Mouse (Mus musculus) embryonic fibroblast, embryonic 13.5 days (primary cell): ENCODE results near the gene Hrk.

Experiments used
- CTCF ChIP-seq: IDR thresholded peaks from 2 replicates; pipeline ENCODE4 v1.5.1; 2011; ENCODE audit warnings: mild to moderate bottlenecking, control low read depth, low read length, moderate library complexity, borderline replicate concordance; ENCODE audit not compliant: insufficient read depth
- POLR2A ChIP-seq: IDR thresholded peaks from 2 replicates; pipeline ENCODE4 v1.6.1; 2011; ENCODE audit warnings: low read depth, mild to moderate bottlenecking, control low read depth, low read length, moderate library complexity

DNA sequence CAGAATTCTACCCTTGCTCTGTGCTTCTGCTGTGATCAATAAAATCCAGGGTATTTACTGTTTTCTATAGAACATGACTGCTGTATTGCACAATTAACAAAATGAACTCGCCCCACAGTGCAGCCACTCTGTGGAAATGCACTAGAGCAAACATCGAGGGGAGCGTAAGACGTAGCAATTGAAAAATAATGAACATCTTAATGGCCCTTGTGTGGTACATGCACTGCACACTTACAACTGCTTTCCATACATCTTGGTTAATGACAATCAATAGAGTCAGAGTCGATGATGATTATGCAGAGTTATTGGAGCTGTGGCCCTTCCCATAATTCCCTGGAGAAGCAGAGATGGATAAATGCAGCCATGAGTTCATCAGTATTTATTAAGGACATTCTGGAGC lies 45.5 kb upstream of the Hrk start:
- TF ChIP-seq CTCF (no peak), POLR2A (no peak)
